Mouse (Mus musculus) thymus, postnatal 0 days (tissue): Measurements from ENCODE around the gene Pdcd7. TPM values are rescaled to one million over a fixed set of nuclear protein-coding genes. Genes with fewer than 3 reads are reported as not detected.
"Not testable (repeated sequence)": the region's sequence is repeated elsewhere in the genome, so short reads cannot be mapped to it uniquely, and the experiment has no call there.

Experiments used
- DNase-seq: peaks from one replicate; pipeline ENCODE4 v3.0.0-alpha.2; 2015; ENCODE audit warnings: low spot score
- polyA plus RNA-seq: library from polyadenylated mRNA; unstranded; fragments of >200 nt; fragmentation: Nextera tagmentation; extraction: Ambion mirVana; gene quantifications from 2 replicates; pipeline ENCODE4 v1.2.1, GENCODE M21; 2015

The Pdcd7 gene
- 14.8 and 18.6 TPM in 2 replicates for polyA plus RNA-seq

DNA sequence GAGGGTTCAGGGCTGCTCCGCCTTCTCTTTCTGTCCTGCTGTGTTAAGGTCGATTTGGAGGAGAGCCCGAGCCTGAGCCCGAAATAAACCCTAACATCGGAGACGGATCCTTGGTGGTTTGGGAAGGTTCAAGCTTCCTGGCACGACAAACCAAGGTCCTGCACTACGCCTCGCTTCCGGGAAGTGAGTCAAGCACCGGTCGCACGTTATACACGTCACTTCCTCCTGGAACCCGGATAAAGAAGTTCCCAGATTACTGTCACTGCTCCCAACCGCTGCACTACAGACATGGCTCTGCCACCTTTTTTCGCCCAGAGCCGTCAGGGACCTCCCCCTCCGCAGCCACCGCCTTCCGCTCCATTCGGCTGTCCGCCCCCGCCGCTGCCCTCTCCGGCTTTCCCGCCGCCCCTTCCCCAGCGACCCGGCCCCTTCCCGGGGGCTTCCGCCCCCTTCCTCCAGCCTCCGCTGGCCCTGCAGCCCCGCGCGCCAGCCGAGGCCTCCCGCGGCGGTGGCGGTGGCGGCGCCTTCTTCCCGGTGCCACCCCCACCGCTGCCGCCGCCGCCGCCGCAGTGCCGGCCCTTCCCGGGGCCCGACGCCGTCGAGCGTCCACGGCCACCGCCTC is at the start of gene Pdcd7:
TSS of gene Pdcd7 (plus strand) at position 251 of the 622 bp plus-strand sequence.
- peak; percentile 94 for DNase-seq

DNA sequence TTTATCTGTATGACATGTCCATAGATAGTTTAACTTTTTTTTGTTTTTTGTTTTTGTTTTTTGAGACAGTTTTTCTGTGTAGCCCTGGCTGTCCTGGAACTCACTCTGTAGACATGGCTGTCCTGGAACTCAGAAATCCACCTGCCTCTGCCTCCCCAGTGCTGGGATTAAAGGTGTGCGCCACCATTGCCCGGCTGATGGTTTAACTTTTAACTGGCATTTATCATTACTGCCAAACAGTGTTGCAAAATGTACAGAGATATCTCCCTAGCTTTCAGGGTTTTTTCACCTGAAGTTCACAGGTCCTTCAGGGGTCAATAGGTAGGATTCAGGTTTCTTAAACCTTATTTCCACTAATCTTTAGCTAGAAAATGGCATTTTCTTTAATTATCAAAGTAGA is 48.8 kb upstream of the Pdcd7 start:
- no peak for DNase-seq

DNA sequence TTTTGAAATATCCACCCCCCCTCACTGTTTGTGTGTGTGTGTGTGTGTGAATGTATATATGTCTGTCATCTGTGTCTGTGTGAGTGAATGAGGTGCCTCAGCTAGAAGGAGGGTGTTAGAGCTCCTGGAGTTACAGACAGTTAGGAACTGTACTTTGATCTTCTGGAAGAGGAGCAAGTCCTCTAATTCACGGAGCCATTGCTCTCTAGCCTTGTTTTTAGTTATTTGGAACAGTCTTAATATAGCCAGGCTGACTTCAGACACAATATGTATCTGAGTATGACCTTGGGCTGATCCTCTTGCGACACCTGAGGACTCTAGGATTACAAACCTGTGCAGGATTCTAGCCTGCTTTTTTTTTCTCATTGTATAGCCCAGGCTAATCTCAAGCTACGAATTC is 47.1 kb upstream of the Pdcd7 start:
- no peak for DNase-seq

DNA sequence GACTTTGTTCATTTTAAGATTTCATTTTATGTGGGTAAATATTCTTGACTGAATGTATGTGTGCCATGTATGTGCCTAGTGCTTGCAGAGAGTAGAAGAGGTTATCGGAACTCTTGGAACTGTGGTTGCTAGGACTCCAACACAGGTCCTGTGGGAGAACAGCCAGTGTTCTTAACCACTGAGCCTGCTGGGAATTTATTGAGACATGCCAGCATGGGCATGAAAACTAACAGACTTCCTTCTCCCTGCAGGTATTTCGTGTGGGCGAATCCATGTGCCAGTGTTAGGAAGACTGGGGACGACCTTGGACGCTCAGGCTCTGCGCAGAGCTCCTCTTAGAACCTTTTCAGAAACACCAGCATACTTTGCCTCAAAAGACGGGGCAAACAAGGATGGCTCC is 46.3 kb upstream of the Pdcd7 start:
- no peak for DNase-seq

DNA sequence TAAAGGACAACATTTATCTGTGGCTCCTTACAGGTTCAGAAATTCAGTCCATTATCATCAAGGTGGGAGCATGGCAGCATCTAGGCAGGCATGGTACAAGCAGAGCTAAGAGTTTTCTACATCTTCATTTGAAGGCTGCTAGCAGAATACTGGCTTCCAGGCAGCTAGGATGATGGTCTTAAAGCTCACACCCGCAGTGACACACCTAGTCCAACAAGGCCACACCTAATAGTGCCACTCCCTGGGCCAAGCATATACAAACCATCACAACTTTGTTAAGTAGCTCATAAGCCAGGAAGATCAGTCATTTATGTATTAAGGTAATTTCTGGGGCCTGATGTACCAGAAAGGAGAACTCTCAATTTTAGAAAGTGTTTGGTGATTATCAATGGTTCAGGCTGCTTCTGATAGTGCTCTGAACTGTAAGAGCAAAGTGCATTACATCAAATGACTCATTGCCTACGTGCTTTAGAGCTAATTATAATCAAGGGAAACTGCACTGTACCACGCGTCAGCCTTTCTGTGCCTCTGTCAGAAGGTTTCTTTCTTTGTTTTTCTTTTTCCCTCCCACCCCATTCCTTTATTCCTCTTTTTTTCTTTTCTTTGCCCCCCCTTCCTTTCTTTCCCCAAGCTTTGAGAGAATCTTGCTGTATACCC is 43.4 kb upstream of the Pdcd7 start:
- no peak for DNase-seq

DNA sequence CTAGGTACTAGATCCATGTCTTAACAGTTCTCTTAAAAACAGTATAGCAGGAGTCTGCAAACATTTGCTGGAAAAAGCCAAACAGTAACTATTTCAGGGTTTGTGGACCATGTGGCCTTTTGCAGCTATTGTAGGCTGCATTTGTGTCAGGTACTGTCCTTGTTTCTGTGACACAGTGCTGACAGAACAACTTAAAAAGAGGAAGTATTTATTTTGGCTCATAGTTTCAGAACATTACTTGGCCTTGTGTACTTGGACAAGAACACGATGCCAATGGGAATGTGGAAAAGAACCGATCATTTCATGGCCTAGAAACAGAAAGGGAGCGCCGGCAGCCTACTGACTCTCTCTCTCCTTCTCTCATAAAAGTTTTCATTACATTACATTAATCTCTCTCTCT is 42.3 kb upstream of the Pdcd7 start:
- DNase-seq = no peak

DNA sequence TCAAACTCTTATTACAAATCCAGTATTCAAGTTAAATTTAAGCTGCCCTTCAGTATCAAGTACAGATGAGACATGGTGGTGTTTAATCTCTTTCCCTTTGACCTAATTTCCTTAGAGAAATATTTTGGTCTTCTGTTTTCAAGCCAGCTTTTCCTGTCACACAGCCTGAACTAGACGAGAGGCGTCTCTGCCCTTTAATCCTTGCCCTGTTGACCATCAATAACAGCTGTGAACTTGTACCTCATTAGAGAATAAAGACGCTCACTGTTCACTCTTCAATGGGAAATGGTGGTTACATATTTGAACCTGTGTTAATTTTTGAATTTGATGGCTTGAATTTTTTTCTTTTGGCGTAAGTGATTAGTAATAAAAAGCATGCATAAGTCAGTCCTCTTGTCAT is 41.6 kb upstream of the Pdcd7 start:
- DNase-seq = no peak

DNA sequence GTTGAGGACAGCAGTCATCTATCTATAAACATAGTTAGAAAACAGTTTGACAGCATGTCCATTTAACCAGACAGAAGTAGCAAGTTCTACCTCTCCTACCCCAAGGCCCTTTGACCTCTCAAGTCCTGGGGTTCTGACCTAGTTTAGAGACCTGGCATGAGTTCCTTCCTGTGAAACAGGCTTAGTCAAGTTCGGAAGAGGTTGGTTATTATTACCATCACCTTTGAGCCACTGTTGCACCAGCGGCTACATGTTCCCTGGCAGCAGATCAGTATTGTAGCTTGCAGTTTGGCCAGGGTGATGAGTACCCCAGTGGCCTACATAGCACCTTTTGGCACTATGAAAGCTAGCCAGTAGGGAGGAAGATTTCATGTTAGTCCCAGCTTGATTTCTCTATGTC is 39.2 kb upstream of the Pdcd7 start:
- DNase-seq = no peak

DNA sequence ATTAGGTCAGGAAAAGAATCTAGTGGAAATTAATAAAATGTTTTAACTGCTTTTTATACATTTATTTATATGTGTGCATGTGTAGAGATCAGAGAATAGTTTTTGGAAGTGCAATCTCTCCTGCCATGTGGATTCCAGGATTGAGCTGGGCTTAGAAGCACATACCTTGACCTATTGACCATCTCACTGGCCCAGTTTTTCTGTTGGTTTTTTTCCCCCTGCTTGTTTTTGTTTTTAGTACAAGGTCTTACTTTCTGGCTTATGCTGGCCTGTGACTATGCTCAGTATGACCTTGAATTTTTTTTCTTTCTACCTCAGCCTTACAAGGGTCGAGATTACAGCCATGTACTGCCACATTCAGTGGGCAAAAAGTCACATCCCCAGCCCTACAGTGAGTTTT is 37.9 kb upstream of the Pdcd7 start:
- DNase-seq = no peak

DNA sequence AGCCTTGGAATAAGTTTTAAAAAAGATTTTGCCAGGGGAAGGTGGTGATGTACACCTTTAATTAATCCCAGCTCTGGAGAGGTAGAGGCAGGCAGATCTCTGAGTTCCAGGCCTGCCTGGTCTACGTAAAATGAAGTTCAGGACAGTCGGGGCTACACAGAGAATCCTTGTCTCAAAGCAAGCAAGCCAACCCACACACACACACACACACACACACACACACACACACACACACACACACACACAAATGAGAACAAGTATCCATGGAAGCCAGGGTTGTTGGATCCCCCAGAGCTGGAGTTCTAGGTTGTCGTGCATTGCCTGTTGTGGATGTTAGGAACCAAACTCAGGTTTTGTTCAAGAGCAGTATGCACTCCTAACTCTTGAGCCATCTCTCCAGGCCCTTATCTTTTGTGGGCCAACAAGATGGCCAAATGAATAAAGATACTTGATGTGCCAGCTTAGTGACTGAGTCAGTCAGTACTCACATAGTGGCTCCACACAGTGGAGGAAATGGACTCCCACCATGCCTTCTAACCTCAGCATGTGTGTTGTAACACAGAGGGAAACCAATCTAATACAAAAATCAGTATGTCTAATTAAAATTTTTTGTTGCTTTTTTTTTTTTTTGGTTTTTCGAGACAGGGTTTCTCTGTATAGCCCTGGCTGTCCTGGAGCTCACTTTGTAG is 33.1 kb upstream of the Pdcd7 start:
- no peak for DNase-seq

DNA sequence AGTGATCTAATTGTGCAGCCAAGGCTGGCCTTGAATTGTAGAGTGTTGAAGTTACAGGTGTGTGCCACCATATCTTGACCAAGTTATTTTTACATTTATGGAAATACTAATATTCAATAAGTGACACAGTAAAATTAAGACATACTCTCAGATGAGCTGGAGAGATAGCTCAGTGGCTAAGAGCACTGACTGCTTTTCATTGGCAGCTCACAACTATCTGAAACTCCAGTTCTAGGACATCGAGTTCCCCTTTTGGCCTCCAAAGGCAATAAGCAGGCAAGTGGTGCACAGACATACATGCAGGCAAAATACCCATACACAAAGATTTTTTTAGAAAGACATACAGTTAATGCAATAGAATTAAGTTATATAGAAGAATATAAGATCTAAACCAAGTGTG is 32.1 kb upstream of the Pdcd7 start:
- no peak for DNase-seq

DNA sequence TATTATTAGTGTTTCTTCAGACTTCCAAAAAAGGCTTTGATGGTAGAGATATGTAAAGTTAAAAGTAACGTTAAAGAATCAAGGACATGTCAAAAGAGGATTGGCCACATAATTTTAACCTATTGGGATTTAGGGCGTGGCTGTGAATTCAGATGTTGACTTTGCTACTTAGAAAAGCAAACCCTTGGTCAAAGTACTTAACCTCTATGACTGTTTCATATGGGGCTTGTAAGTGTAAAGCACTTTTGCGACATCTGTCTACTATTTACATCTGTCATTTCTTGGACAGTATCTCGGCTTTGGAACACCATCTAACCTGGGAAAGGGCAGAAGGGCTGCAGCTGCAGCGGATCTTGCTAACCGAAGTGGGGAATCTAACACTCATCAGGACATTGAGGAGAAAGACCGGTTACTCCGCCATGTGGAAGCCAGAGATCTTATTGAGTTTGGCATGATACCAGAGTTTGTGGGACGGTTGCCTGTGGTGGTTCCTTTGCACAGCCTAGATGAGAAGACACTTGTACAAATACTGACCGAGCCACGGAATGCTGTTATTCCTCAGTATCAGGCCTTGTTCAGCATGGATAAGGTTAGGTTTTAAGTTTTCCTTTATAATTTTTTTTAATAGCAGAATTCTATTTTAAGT is 23.5 kb upstream of the Pdcd7 start:
- no peak for DNase-seq

DNA sequence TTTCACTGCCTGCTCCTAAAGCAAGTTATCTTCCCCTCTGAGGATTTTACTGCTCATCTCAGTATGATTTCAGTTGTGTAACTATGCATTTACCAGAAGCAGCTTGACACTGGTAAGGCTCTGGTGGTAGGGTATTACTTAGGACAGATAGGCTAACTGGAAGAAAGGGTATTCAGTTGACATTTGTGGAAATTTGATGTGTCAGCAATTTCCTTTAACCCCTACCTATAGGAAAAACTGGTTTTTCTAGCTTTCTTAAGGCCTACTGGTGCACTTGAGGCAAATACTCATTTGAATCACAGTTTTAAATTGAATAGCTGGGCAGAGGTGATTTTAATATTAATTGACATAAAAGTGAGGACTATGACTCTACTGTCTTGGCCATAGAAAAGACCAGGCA is 19.9 kb upstream of the Pdcd7 start:
- DNase-seq = no peak

DNA sequence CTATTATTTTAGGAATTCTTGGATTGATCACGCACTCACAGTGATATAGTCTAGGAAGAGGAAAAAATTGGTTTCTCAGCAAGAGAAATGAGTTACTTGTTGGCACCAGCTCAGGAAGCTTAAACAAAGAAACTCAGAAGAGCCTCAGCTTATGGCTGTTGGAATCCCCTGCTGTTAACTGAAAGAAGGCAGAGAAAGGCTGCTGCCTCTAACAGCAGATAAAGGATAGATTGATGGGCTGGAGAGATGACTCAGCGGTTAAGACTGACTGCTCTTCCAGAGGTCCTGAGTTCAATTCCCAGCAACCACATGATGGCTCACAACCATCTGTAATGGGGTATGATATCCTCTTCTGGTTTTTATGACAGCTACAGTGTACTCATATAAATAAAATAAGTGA is 18.5 kb upstream of the Pdcd7 start:
- no peak for DNase-seq

DNA sequence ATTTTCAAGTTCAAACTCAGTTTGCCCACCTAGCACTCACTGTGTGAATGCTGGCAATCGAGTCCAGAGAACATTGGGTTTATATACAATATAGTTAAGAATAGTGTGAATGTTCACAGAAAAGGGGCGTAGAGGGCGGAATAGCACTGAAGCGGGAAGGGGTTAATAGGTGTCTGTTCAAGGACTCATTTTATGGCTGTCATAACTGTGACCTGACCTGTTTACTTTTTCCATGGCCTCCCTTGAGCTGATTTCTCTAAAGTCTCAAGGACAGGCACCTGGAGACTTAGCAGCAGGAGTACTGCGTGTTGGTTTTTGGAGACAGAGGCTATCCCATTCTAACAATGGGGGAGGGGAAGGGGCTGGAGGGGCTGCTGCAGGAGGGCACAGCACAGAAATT is 11.9 kb upstream of the Pdcd7 start:
- DNase-seq = no peak

DNA sequence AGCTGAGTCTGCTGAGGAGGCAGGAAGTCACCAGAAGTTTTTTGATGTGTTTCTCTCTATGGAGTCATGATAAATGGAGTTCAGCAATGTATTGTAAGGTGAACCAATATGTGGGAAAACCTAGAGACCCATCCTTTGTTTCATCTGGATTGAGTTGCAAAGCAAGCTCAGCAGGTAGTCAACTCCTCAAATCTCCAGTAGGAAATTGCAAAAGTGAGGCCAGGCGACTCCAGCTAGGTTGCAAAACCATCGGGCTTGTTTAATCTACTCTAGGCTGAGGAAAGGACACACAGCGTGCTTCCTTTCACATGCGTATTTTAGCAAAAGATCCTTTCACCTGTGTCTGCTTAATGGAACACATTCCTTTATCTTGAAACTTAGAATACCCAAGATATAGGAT is 6.8 kb upstream of the Pdcd7 start:
- no peak for DNase-seq

DNA sequence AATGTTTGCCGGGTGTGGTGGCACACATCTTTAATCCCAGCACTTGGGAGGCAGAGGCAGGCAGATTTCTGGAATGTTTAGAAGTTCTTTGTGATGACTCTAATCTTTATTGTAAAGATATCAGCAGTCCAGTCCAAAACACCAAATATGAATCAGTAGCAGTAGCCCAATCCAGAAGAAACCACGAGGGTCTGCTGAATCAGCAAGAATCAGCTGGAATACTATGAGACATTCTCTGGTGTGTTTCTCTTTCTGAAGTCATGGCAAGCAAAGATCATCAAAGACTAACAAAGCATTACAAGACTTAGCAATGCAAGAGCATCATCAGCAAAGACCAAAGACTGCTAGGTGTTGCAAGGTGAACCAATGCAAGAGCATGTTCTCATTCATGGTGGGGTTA is 5.5 kb upstream of the Pdcd7 start:
- no peak for DNase-seq

DNA sequence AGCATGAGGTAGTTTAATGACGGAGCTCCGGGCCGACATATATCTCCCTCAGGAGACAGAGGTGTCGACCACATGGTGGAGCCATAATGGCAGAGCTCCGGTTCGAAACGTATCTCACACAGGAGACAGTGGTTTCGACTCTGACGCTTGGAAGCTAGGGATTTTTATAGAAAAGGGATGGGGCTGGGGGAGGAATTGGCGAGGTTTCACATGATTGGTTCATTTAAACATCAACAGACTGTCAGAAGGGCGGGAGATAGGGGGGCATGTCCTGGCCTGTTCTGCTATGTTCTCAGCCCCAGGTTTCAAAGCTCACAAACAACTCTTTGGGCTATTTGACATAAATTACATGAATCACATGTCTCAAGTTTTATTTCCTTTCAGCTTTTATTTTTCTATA is 465 bp upstream of the Pdcd7 start:
- DNase-seq = not testable (repeated sequence)

DNA sequence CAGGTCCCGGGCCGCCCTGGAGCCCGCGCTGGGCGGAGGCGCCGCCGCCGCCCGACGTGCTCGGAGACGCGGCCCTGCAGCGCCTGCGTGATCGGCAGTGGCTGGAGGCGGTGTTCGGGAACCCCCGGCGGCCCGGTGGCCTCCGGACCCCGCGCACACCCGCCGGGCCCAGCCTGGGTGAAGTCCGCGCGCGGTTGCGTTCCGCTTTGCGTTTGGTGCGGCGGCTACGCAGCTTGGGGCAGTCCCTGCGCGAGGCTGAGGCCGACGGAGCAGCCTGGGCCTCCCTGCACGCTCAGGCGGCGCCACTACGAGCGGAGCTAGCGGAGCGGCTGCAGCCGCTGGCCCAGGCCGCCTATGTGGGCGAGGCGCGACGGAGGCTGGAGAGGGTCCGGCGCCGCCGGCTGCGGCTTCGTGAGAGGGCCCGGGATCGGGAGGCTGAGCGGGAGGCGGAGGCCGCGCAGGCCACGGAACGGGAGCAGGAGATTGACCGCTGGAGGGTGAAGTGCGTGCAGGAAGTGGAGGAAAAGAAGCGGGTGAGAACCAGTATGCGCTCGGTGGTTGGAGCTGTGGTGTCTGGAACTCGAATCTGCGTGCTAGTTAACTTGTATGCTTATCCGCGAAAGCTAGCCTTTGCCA is 690 bp downstream of the Pdcd7 start:
- peak; percentile 51 for DNase-seq

DNA sequence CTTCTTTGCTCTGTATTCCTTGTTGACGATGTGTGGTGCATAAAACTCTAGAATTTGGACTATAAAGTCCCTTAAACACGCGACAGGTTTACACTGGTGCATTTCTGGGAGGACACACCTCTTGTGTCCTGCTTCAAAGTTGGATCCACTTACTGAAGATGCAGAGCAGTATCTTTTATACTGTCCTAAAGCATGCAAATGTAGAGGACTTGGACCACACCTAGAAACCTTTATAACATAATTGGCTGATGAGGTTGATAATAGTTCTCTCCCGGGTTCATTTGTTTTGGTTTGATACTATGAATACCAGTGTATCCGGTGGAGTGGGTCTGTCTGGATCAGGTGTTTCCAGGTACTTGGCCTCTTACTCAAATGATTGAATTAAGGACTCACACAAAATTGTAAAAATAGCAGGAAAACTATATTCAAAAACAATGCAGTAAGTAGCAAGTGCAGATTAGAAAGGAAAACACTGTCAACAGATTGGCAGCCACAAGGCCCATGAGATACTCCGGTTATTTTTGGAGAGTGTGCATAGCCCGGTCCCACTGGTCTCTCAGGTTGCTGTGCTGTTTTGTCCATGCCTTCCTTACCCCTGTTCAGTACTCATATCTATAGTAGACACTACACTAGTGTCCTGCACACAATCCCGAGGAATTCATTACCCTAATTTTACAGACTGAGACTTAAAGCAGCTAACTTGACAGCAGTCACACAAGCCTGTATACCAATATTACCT is 1.4 kb downstream of the Pdcd7 start:
- DNase-seq = peak; percentile 4

DNA sequence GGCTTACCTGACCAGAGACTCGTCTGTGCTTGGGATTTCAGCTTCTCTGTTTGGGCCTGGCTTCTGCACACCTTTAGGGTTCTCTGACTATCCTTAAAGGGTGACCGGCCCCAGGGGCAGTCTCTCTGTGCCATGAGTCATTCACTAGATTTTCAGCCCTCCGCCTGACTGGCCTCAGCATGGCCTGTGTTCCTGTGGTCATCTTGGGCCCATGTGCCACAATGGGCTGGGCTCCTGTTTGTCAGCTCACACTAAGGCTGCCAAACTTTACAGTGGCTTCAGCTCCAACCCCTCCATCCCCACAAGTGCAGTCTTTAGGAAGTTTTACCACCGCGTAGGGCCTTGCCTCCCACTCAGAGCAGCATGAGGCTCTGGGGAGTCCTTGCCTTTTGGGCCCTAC is 7.3 kb downstream of the Pdcd7 start:
- no peak for DNase-seq
